Mouse (Mus musculus) cerebellum, adult 9-11 months (tissue): Measurements from ENCODE around the gene Lgi2.

ENCODE experiments used
- DNase-seq: peaks from one replicate; pipeline ENCODE4 v3.0.0; 2022

Lgi2 gene

DNA sequence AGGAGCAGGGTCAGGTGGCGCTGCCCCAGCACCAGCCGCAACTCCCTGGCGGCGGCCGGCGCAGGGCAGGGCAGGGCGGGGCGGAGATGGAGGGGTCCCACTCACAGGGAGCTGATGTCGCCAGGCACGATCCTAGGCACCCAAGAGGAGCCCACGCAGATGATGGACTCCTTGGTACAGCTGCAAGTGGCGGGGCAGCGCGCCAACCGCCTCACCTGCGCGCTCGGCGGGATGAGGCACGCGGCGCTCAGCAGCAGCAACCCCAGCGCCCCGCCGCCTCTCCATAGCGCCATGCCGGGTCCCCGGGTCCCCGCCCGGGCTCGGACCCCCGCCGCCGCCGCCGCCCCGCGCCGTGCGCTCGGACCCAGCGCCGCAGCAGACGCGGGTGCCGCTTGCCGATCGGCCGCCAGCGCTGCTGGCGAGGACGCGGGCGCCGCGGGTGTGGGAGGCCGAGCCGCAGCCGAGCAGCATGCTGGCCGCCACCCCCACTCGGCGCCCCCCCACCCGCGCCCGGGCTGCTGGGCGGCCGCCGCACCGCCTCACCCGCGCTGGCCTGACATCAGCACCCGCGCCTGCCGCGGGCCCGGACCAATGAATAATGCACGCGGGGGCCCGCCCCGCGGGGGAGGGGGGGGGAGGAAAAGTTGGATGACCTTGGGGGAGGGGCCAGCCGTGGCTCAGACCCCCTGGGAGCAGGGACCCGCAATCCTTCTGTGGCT lies at the start of gene Lgi2:
Lgi2 (minus strand) TSS at position 650 of the 719 bp plus-strand sequence.
- peak; percentile 56 for DNase-seq

DNA sequence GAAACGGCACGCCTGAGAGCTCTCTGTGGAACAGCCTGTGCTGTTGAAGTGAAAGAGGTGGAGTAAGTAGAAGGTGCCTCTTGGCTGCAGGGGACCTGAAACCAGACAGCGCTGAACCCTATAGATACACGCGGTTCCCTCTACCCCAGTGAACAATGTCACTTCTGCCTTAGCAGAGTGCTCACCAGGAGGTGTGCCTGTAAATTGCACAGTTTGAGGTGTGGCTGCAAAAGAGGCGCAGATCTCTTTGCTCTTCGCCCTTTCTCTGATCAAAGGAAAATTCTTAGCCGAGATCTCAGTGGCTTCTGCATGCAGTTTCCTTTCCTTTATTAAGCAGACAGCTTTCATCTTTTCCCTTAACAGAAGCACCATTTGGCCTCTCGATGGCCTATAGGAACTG lies 49.2 kb upstream of the Lgi2 start:
- DNase-seq: no peak

DNA sequence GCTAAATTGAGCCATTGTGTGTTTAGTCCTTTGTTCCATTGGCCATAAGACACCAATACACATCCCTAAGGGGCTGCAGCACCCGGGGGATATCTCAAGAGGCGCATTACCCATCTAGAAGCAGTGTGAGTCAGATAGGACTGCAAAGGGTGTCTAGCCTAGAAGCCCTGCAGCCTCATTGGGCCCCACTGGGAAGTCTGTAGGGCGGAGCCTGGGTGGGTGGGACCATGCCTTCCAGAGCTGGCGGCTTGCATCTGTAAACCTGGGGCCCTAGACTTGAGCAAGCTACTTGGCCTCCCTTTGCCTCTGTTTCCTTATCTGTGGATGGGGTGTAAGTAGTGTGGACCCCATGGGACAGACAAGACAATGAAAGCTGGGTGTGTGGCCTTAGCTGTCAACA lies 48.4 kb upstream of the Lgi2 start:
- no peak for DNase-seq

DNA sequence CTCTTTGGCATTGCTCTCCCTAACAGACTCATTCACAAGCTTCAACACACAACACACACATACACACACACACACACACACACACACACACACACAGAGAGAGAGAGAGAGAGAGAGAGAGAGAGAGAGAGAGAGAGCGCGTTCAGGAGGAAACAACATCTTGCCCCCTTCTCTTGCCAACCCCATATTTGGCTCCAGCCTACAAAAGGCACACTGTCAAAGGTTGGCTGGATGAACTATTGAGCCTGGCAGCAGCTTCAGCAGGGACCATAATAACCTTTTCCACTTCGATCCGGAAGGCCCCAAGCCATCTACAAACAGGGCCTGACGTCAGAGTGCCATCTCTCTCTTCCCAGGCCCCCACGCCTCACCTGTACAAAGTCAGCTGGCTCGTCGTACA lies 46.5 kb upstream of the Lgi2 start:
- no peak for DNase-seq

DNA sequence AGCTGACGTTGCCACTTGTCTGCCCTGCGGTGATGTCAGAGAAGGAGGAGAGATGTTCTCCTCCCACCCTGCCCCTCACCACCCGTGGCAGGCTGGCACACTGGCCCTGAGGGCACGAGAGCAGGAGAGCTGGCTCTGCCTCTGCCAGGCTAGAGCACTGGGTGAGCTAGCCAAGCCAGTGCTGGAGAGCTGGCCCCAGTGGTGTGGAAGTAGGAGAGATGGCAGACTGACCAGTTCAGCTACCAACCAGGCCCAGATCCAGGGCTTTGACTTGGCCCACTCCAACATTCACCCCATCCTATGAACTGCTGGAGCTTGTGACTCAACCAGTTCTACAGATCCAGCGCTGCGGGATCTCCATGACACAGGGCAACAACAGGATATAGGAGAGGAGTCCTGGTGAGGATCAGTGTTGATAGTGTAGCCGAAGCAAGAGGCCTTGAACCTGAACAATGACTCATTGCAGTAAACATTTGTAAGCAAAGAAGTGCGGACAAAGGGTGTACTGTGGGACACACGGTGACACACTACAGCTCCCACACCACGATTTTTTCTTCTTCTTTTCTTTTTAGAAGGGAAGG lies 45.1 kb upstream of the Lgi2 start:
- no peak for DNase-seq

DNA sequence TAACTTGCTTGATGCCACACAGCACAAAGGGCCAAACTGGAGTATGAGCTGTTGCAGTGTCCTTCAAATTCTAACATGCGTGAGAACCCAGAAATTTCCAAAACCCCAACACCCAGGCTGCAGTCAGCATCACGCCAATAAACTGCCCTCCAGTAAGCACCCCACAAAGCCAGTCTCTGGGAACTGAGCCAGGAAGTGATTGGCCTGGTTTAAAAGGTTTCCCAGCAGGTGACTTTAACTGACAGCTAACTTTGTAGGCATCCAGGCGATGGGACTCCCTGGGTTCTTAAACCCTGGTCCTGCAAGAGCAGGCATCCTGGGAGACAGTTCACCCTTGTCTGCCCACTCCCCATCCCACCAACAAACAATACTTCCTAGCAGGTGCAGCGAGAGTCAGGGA lies 44.0 kb upstream of the Lgi2 start:
- DNase-seq: no peak

DNA sequence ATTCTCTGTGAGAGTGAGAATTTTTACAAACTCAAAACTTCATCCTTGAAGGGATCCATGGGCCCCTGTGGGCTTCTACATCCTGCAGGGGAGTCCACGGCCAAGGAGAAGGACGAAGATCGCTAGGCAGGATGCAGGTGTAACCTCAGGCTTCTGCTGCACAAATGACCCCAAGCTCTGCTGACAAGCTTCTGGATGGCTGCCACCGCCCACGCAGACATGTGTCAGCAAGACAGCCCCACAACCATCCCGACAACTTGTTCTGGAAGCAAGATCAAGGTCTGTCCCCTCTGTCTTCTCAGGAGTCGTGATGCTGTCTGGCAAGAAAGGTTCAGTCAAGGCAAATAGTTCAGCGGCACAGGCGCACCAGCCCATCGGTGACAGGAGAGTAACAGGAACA lies 43.4 kb upstream of the Lgi2 start:
- no peak for DNase-seq

DNA sequence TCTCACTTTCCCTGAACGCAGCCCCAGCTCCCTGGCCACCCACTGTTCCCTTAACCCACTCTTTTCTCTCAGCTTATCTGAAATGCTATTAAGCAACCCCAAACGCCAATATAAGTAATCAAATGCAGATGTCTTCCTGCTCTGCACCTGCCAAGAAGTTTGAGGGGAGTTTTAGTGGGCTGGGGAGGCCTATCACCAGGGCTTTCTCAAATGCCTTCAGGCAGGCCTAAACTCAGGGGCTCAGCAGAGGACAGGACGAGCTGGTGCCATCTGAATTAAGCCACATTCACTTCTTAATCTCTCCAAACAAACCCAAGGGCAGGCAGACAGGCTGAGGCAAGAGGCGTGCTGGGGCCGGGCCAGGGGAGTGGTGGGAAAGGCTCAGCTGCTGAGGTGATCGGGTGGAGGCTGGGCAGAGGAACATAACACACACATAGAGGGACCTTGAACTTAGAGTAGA lies 38.4 kb upstream of the Lgi2 start:
- no peak for DNase-seq

DNA sequence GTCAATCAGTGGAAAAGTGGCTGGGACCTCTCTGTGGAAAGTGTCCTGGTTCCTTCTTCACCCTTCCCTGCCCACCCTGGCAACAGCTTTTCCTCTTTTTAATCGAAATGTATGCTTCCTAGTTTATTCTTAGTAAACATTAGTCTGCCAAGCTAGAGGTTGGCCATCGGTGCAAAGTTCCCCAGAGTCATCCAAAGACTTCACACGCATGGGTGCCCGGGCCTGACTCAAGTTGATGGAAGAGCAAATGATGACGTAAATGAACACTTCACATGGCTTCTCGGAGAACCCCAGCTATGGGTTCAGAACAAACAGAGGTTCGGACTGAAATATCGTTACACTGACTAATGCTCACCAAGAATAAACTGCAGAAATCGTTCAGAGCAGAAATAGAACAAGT lies 24.4 kb upstream of the Lgi2 start:
- no peak for DNase-seq

DNA sequence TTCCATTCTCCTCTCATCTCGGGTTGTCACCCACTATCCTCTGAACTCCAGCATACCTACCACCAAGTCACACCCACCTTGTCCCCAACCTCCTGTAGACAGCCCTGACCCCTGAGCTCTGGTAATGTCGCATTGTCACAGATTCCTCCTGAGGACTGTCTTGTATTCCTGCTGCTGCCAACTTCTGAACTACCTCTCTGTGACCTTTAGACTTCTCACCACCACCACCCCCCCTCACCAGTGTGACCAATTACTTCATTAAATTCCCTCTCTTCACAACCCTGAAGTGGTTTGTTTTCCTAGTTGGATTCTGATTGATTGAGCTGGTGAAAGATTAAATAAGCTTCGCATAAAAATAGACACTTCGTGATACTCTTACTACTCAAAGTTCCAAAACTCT lies 22.4 kb upstream of the Lgi2 start:
- DNase-seq: no peak

DNA sequence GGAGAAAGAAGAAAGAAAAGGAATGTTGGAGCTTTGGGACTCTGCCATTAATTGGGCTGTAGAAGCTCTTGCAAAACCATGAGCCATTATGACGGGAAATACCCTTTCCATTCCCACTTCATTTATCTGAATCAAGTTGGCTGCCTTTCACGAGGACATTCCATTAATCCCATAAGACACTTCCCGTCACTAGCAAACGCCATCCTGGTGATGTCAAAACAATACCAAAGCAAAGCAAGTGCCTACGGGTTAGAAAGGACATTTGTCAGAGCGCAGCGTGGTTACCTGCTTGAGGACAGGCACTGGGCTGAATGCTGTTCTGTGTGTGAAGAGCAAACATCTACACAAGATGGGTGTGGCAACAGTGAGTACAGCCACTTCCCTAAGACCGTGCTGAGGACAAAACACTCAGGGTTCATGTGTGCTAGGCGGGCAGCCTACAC lies 21.1 kb upstream of the Lgi2 start:
- no peak for DNase-seq

DNA sequence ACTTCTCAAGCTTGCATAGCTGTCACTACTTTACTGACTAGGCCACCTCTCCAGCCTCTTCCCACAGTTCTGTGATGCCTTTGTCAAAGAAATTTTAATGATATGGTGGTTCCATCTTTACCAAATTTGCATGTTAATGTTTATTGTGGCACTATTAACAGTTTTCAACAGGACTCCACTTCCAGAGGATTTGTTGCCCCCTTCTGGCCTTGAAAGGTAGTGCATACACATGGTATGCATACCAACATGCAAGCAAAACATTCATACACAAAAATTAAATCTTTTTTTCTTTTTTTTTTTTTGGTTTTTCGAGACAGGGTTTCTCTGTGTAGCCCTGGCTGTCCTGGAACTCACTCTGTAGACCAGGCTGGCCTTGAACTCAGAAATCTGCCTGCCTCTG lies 6.3 kb upstream of the Lgi2 start:
- DNase-seq: no peak

DNA sequence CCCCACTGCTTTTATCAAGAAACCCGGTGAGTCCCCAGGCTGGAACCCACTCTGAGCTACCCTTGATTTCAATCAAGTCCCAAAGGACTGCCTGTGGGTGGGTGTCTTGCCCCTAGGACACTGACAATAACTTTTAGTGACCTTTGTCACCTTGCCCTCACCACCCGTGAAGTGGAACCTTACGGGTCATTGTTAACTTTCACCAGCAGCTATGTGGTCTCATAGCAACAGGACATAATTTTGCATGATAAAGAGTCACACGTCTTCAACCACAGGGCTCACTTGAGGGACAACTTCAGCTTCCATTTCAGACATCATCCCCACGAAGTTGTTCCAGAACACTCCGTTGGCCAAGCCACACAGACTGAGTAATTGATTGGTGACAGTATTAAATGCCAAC lies 4.5 kb upstream of the Lgi2 start:
- DNase-seq: no peak

DNA sequence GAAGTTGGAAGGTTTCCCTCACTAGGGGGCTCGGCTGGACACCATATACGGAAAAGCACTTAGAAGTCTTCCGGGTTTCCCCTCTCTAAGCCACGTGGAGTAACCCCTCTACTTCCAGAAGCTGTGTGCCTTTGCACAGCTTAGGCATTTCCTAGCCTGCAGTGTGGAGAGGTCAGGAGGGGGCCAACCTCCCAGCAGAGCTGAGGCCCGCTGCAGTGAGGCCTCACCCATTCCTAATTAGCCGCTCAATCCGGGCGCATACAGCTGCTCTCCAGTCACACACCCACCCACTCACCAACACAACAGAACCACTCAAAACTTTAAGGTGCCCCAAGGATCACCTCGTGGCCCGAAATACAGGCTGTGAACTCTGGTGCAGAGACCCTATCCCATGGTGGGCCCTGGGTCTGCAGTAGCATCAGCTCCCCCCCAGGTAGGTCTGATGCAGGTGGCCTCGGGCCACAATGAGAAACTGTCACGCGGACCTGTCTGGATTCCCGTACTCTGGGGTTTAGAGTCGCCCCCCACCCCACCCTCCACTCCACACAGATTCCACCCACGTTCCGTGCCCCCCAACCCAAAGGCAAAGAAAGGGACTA lies 949 bp downstream of the Lgi2 start:
- DNase-seq: no peak

DNA sequence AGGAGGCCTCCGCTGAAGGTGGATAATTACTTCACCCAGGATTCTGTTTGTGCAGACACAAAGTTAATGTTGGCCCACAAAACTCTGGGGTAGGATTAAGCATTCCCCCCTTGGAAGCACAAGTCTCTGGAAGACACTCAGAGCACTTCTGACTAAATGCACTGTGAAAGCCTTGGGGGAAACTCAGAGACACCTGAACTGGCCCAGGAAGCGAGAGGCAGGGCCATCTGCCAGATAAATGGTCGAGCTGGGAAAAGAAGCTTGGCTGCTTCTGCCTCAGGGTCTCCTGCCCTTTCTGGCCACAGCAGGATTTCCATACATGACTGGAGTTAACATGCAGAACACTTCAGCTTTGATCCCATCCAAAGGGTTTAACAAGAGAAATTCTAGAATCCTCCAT lies 1.9 kb downstream of the Lgi2 start:
- DNase-seq: no peak

DNA sequence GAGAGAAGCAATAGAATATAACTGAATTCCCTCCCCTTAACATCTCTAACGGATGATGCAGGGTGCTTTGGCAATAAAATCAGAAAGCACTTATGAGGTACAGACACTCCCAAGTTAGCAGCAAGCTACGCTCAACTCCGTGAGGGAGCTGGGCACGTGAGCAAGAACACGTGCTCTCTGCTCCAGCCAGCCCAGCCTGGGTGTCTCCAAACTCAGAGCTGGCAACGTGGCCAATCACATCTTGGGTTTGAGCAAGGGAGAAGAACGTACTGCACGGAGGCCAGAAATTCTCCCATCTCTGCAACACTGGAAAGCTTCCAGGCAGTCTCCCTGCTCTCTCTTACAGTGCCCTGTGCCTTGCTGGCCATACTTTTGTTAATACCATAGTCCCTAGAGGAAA lies 6.0 kb downstream of the Lgi2 start:
- DNase-seq: no peak

DNA sequence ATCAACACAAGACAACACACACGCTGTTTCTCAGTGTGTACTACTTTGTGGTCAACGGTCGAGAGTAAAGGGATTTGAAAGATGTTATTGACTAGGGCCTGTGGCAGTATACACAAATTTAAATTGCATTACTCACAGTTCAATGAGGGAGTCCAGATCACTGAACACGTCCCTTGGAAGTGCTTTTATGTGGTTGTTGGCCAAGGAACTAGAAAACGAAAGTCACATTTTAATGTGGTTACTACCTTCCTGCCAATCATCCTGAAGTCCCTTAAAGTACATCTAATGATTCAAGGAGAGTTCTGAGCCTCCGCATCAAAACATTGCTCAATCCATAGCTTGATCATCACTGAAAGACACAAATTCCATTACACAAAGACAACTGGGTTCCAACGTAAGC lies 10.7 kb downstream of the Lgi2 start:
- no peak for DNase-seq

DNA sequence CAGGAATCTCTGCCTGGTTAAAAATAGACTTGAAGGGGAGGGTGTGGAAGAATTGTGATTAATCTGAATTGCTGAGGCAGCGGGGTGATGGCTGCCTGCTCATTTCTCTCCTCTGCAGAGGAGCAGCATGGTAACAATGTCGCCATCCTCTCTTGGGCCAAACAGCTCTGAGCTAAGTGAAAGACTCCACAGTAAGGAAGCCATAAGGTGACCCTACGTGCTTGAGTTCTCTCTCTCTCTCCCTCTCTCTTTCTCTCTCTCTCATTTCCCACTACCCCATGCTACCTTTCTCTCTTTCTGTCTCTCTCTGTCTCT lies 15.0 kb downstream of the Lgi2 start:
- no peak for DNase-seq

DNA sequence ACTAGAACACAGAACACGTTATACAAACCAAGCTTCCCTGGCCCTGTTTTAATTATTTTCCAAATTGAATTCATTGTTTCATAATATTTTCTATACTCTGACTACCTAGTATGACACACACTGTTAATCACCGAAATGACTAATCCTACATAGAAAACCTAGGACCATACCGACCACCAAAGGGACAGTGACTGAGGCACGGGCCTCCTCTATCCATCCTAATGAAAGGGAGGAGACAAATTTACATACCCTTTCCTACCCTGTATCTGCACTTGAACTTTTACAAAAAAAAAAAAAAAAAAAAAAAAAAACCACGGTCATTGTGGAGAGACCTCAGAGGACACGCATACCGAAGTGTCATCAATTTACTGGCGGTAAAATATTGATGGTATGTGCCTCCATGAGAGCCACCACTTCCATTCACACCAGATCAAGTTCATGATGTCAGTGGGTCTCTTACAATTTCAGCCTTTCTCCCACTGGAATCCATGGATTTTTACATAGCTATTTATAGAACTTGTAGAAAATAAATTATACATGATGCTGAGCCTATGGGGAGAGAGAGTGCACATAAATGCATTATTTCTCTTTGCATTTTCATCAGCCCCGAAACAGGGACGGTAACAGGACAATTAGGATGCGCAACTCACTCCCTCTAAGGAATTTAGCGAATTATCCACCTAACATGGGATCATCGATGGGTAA lies 15.5 kb downstream of the Lgi2 start:
- DNase-seq: no peak

DNA sequence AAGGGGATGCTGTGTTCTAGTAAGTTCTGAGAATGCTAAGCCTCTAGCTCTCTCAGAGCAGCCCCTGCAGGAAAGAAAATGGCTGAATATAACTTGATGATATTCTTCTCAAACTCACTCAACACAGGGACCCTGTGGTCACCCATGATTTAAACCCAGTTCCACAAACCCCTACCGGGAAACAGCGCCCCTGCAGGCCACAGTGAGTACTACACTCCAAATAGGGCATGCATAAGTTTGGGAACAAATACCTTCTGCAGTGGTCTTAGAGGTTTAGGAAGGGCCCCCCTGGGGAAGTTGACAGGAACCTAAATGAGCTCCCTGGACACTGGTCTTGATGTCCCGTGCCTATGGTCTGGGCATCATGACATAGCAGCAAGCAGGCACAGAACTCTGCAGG lies 19.3 kb downstream of the Lgi2 start:
- no peak for DNase-seq

DNA sequence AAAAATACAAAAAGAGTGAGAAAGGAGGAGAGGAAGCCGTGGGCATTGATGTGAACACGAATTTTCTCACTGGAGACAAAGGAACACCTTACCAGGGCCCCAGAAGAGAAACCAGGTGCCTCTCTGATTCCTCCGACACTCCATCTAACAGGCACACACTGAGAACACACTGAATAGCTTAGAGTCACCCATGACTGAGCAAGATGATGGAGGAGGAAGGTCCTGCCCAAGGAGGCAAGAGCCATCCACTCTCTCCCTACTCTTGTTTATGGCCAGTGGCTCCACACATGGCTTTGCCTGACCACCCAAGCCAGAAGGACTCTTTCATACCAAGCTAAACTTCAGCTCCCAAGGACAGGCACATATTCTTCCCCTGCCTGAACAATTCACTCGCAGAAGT lies 22.5 kb downstream of the Lgi2 start:
- no peak for DNase-seq

DNA sequence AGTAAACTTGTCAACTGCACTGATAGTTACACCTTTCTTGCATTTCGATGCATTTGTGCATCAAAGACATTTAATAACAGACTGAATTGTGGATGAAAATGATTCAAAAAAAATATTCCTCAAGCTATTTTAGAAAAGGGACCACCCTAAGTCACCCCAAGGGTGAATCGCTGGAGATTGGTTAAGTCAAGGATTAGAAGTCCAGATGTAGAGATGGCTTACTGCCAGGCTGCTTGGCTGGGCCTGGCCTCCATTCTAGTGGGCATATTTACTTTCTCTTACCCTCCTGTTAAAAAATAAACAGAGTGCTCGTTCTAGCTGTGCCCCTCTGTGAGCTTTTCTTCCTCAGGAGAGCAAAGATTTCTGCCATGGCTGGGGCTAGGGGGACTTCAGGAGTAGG lies 26.1 kb downstream of the Lgi2 start:
- DNase-seq: no peak

DNA sequence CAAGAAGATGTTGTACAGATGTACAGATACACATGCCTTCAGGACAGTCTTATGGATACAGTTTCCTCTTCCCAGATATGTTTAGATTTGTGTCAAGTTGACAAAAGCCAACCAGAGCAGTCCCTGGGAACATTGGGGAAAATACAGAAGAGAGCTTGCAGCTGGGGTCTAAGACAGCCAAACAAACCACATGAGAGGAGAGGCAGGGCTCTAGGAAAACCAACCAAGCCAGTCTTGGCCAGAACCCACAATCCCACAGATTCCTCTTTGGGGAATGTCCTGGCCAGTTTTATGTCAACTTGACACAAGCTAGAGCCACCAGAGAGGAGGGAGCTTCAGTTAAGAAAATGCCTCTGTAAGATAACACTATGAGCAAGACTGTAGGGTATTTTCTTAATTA lies 26.8 kb downstream of the Lgi2 start:
- no peak for DNase-seq

DNA sequence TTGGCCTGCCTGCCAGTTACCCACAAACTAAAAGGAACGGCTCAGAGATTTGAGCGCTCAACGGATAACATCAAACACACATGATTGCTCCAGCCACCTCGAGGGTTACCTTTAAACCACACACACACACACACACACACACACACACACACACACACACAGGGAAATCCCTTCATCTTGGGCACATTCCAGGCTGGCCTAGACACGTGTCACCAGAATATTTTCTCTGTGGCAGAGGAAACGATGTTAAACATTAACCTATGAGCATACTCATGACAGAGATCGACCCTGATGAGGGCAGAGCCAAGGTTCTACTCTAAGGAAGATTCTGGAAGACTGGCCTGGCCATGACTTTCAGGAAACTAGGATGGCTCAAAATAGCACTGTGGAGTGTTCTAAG lies 29.2 kb downstream of the Lgi2 start:
- DNase-seq: no peak
